In the genomic region with DNA sequence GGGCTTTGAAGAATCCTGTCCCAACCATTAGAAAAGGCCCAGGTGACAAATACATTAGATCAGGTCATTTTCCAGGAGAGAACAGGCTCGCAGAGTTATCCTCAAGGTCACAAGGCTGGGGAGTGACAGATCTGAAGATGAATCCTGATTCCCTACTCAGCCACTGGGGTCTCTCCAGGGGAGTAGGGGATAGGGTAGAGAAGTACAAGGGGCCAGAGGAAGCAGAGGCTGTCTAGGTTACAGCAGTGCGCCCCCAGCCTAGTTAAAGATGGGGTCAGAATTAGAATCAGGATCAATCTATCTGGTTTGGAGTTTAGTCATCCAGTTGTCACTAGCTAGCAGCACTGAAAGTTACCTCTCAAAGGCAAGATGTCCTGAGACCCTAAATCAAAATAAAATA, we compare ENCODE assay signal across 9 mouse cellular contexts. TPM values are rescaled to one million over a fixed set of nuclear protein-coding genes. Genes with fewer than 3 reads are reported as not detected.
A peak's percentile ranks its signal among the peaks of the same experiment; 100 is the strongest.
DNase-seq lines count a peak whose midpoint lies in the region; ATAC-seq and TF ChIP-seq lines count a peak whose summit lies in the region.
"Had no signal": no experiment of that assay in that cellular context is flagged by ENCODE, and none has a peak within 500 bp of the region (broad histone marks: within the 10 kb centered on the region; RNA-seq: fewer than 3 reads in every experiment).

No protein-coding gene starts in this region.

- ATAC-seq in kidney, postnatal 0 days (replicated peaks; ENCODE audit: low FRiP score, low read depth) = no peak
- peak; percentile 52 for ATAC-seq in forebrain, embryonic 12.5 days (ENCODE audit: low FRiP score)
- no peak for ATAC-seq in intestine, embryonic 16.5 days
- ATAC-seq in neural tube, embryonic 12.5 days (ENCODE audit: low FRiP score, low read depth) = peak; percentile 51
- no peak for ATAC-seq in inflammation-experienced regulatory T-cells, adult 6 months

- H3K36me3 ChIP-seq in kidney, postnatal 0 days (ENCODE audit: insufficient read depth, low read length) = no peaks in the 10 kb centered on the region
- H3K36me3 ChIP-seq in forebrain, embryonic 12.5 days (replicated peaks) = no peaks in the 10 kb centered on the region
- H3K36me3 ChIP-seq in intestine, embryonic 16.5 days (ENCODE audit: control insufficient read depth, insufficient read depth, low read length) = no peaks in the 10 kb centered on the region
- H3K36me3 ChIP-seq in neural tube, embryonic 12.5 days = no peaks in the 10 kb centered on the region
- H3K36me3 ChIP-seq: G1E had no signal

- no peaks in the 10 kb centered on the region for H3K9me3 ChIP-seq in kidney, postnatal 0 days (replicated peaks; ENCODE audit: low read length)
- no peaks in the 10 kb centered on the region for H3K9me3 ChIP-seq in forebrain, embryonic 12.5 days
- H3K9me3 ChIP-seq in intestine, embryonic 16.5 days (ENCODE audit: control insufficient read depth, low read length) = no peaks in the 10 kb centered on the region
- no peaks in the 10 kb centered on the region for H3K9me3 ChIP-seq in neural tube, embryonic 12.5 days
- H3K9me3 ChIP-seq: G1E had no signal

- H3K27me3 ChIP-seq in kidney, postnatal 0 days (ENCODE audit: insufficient read depth, low read length) = no peaks in the 10 kb centered on the region
- 0 out of 2 replicates have a peak, but pooled peaks cover 4% of the 10 kb centered on the region for H3K27me3 ChIP-seq in forebrain, embryonic 12.5 days
- peaks cover 18% of the 10 kb centered on the region for H3K27me3 ChIP-seq in intestine, embryonic 16.5 days (replicated peaks; ENCODE audit: control insufficient read depth, insufficient read depth, low read length)
- no peaks in the 10 kb centered on the region for H3K27me3 ChIP-seq in neural tube, embryonic 12.5 days (replicated peaks)

- no peak overlapping the region for H3K27ac ChIP-seq in kidney, postnatal 0 days
- peak overlapping the region; percentile 93 for H3K27ac ChIP-seq in forebrain, embryonic 12.5 days
- no peak overlapping the region for H3K27ac ChIP-seq in intestine, embryonic 16.5 days (ENCODE audit: low read length)
- H3K27ac ChIP-seq in neural tube, embryonic 12.5 days = peak overlapping the region; percentile 64; the same call in 1 of the 2 replicates

- no peak overlapping the region for H3K9ac ChIP-seq in kidney, postnatal 0 days (ENCODE audit: low read depth, low read length)
- H3K9ac ChIP-seq in forebrain, embryonic 12.5 days = peak overlapping the region; percentile 93
- peak overlapping the region; percentile 66; the same call in 1 of the 2 replicates for H3K9ac ChIP-seq in intestine, embryonic 16.5 days (ENCODE audit: low read depth, low read length)
- H3K9ac ChIP-seq in neural tube, embryonic 12.5 days = peak overlapping the region; percentile 71

- peak overlapping the region; percentile 85 for H3K4me2 ChIP-seq in kidney, postnatal 0 days (ENCODE audit: low read length)
- H3K4me2 ChIP-seq in forebrain, embryonic 12.5 days = peak overlapping the region; percentile 72
- peak overlapping the region; percentile 85 for H3K4me2 ChIP-seq in intestine, embryonic 16.5 days (ENCODE audit: low read depth, low read length)
- H3K4me2 ChIP-seq in neural tube, embryonic 12.5 days (replicated peaks) = peak overlapping the region; percentile 74

- H3K4me1 ChIP-seq in kidney, postnatal 0 days (replicated peaks; ENCODE audit: insufficient read depth, low read length) = 0 out of 2 replicates have a peak, but pooled peaks cover 11% of the 10 kb centered on the region
- H3K4me1 ChIP-seq in forebrain, embryonic 12.5 days = peaks cover 38% of the 10 kb centered on the region
- H3K4me1 ChIP-seq in intestine, embryonic 16.5 days (ENCODE audit: control insufficient read depth, insufficient read depth, low read length) = peaks cover 5% of the 10 kb centered on the region; the same call in 1 of the 2 replicates
- peaks cover 8% of the 10 kb centered on the region for H3K4me1 ChIP-seq in neural tube, embryonic 12.5 days

- WGBS in kidney, postnatal 0 days = 60% methylated on average over 2 of the region's 2 CpGs
- WGBS in forebrain, embryonic 12.5 days = 71% methylated on average over 2 of the region's 2 CpGs
- 81% methylated on average over 2 of the region's 2 CpGs for WGBS in intestine, embryonic 16.5 days
- 60% methylated on average over 2 of the region's 2 CpGs for WGBS in neural tube, embryonic 12.5 days

- DNase-seq in kidney, postnatal 0 days (ENCODE audit: low spot score) = no peak
- no peak for DNase-seq in kidney, postnatal 14 days
- no peak for DNase-seq in left cerebral cortex, postnatal 36 days (ENCODE audit: low spot score in 2 of 2)
- DNase-seq in left cerebral cortex, postnatal 10 days (ENCODE audit: extremely low spot score in 1 of 2, low spot score in 2 of 2) = no peak

- H3K4me3 ChIP-seq in kidney, postnatal 0 days (replicated peaks; ENCODE audit: low read depth, low read length) = peak overlapping the region; percentile 43; the same call in 1 of the 2 replicates
- H3K4me3 ChIP-seq in forebrain, embryonic 12.5 days (replicated peaks) = peak overlapping the region; percentile 76
- peak overlapping the region; percentile 51; the same call in 1 of the 2 replicates for H3K4me3 ChIP-seq in intestine, embryonic 16.5 days (ENCODE audit: low read length)
- peak overlapping the region; percentile 69 for H3K4me3 ChIP-seq in neural tube, embryonic 12.5 days

- TF ChIP-seq CTCF in kidney, postnatal 0 days (IDR thresholded peaks at IDR 0.05; ENCODE audit: low read depth) = no peak

- intact Hi-C loops in left cerebral cortex, postnatal 36 days (cut with DNase I) = loop anchor here (2.0 to 5.0 kb wide), 3 partner anchors 39 to 337 kb away; partner anchors contain the start of gene Fam136a
- intact Hi-C loops in left cerebral cortex, postnatal 10 days (cut with DNase I) = loop anchor here (5.0 kb wide), 2 partner anchors 59 to 334 kb away; no protein-coding TSS in a partner anchor

RNA-seq across cellular contexts. Expression of gene Add2, which starts 0.3 kb away (rescaled TPM):
- polyA plus RNA-seq in kidney, postnatal 0 days (2015; fragmentation: Nextera tagmentation; extraction: Ambion mirVana) = 1.8 and 2.6 TPM in 2 replicates
- polyA plus RNA-seq in forebrain, embryonic 12.5 days (2016; fragmentation: Nextera tagmentation; extraction: Ambion mirVana) = 124 and 128 TPM in 2 replicates
- polyA plus RNA-seq in intestine, embryonic 16.5 days (2015; fragmentation: Nextera tagmentation; extraction: Ambion mirVana) = 5.5 and 8.0 TPM in 2 replicates
- 110 and 116 TPM in 2 replicates for polyA plus RNA-seq in neural tube, embryonic 12.5 days (2016; fragmentation: Nextera tagmentation; extraction: Ambion mirVana)
- 100 to 1,000 TPM; 220 to 232 TPM for total RNA-seq in left cerebral cortex, postnatal 36 days (2021)
- 100 to 1,000 TPM; 198 to 206 TPM for total RNA-seq in left cerebral cortex, postnatal 10 days (2021)
- polyA plus RNA-seq in inflammation-experienced regulatory T-cells, adult 6 months (2017; shearing (Covaris generic)) = not detected

RNA-seq across cellular contexts. Expression of gene Figla, which starts 12.2 kb away (rescaled TPM):
- not detected in 2 replicates for polyA plus RNA-seq in kidney, postnatal 0 days (2015; fragmentation: Nextera tagmentation; extraction: Ambion mirVana)
- not detected in 2 replicates for polyA plus RNA-seq in forebrain, embryonic 12.5 days (2016; fragmentation: Nextera tagmentation; extraction: Ambion mirVana)
- polyA plus RNA-seq in intestine, embryonic 16.5 days (2015; fragmentation: Nextera tagmentation; extraction: Ambion mirVana) = not detected in 2 replicates
- not detected in 2 replicates for polyA plus RNA-seq in neural tube, embryonic 12.5 days (2016; fragmentation: Nextera tagmentation; extraction: Ambion mirVana)
- total RNA-seq in left cerebral cortex, postnatal 36 days (2021) = not detected
- total RNA-seq in left cerebral cortex, postnatal 10 days (2021) = not detected
- polyA plus RNA-seq in inflammation-experienced regulatory T-cells, adult 6 months (2017; shearing (Covaris generic)) = not detected
- total RNA-seq: G1E had no signal
- polyA plus RNA-seq: G1E had no signal

Comparison
In these comparisons a context has a peak if more than half of its experiments do, and no peak if none do; other contexts are left out.
1. ATAC-seq: peak in forebrain, embryonic 12.5 days (single experiment) and neural tube, embryonic 12.5 days (single experiment); none in kidney, postnatal 0 days (single experiment), intestine, embryonic 16.5 days (single experiment) and inflammation-experienced regulatory T-cells, adult 6 months (single experiment).
2. H3K27ac ChIP-seq: peak in forebrain, embryonic 12.5 days (single experiment) and neural tube, embryonic 12.5 days (single experiment); none in kidney, postnatal 0 days (single experiment) and intestine, embryonic 16.5 days (single experiment).
3. RNA of gene Add2, which starts 0.3 kb away (polyA plus RNA-seq): 124 to 128 TPM in forebrain, embryonic 12.5 days and 110 to 116 TPM in neural tube, embryonic 12.5 days; 5.5 to 8.0 TPM in intestine, embryonic 16.5 days, 1.8 to 2.6 TPM in kidney, postnatal 0 days and not detected in inflammation-experienced regulatory T-cells, adult 6 months; every median in the first group is over 10 times any median in the second.
4. Peak in every context shown above with its lines, with median percentiles within 50 percentile points of each other: H3K4me2 ChIP-seq and H3K4me3 ChIP-seq.